Mouse (Mus musculus): ENCODE data around the gene Hist1h1a. TPM values are rescaled to one million over a fixed set of nuclear protein-coding genes. Genes with fewer than 3 reads are reported as not detected.
"Not testable (repeated sequence)": the region's sequence is repeated elsewhere in the genome, so short reads cannot be mapped to it uniquely, and the experiment has no call there.

Hist1h1a gene
- polyA plus RNA-seq (2012; rRNA removed): 1.3 and 1.5 TPM in 2 replicates

DNA sequence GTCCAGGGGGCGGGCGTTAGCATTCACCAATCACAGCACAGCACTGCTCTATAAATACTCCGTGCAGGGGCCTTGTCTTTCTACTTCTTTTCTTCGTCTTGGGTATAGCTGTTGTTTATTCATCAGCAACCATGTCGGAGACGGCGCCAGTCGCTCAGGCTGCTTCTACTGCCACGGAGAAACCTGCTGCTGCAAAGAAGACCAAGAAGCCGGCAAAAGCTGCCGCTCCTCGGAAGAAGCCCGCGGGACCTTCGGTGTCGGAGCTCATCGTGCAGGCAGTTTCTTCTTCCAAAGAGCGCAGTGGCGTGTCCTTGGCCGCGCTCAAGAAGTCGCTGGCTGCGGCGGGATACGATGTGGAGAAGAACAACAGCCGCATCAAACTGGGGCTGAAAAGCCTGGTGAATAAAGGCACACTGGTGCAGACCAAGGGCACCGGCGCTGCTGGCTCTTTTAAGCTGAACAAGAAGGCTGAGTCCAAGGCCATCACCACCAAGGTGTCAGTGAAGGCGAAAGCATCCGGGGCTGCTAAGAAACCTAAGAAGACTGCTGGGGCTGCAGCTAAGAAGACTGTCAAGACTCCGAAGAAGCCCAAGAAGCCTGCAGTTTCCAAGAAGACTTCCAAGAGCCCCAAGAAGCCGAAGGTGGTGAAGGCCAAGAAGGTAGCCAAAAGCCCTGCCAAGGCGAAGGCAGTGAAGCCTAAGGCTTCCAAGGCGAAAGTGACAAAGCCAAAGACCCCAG lies at the start of gene Hist1h1a:
TSS of gene Hist1h1a (plus strand) at position 81 of the 738 bp plus-strand sequence.
- Histone ChIP-seq H3K36me3 (ENCODE audit: control insufficient read depth, insufficient read depth, low read length) (no peaks in the 10 kb centered on the region), H3K4me3 (ENCODE audit: extremely low read depth, insufficient read depth, insufficient read length) (peak within 1 kb of the TSS; percentile 67), H3K27me3 (ENCODE audit: control insufficient read depth, insufficient read depth, low read length) (no peaks in the 10 kb centered on the region), H3K4me1 (ENCODE audit: control insufficient read depth, insufficient read depth, insufficient read length) (no peaks in the 10 kb centered on the region; the same call in 1 of the 2 replicates), H3K27ac (ENCODE audit: insufficient read depth, low read length) (peak within 1 kb of the TSS; percentile 79)
- no peak for TF ChIP-seq CTCF (IDR thresholded peaks at IDR 0.05; ENCODE audit: extremely low read depth, insufficient read depth, insufficient read length, insufficient replicate concordance)
- peak; percentile 66 for TF ChIP-seq POLR2A (IDR thresholded peaks at IDR 0.05; ENCODE audit: low read depth, low read length)
- peak; percentile 80 to 81 for DNase-seq (ENCODE audit: low read depth in 1 of 2, low spot score in 2 of 2)
- 3% methylated on average over 34 of the region's 34 CpGs for WGBS

DNA sequence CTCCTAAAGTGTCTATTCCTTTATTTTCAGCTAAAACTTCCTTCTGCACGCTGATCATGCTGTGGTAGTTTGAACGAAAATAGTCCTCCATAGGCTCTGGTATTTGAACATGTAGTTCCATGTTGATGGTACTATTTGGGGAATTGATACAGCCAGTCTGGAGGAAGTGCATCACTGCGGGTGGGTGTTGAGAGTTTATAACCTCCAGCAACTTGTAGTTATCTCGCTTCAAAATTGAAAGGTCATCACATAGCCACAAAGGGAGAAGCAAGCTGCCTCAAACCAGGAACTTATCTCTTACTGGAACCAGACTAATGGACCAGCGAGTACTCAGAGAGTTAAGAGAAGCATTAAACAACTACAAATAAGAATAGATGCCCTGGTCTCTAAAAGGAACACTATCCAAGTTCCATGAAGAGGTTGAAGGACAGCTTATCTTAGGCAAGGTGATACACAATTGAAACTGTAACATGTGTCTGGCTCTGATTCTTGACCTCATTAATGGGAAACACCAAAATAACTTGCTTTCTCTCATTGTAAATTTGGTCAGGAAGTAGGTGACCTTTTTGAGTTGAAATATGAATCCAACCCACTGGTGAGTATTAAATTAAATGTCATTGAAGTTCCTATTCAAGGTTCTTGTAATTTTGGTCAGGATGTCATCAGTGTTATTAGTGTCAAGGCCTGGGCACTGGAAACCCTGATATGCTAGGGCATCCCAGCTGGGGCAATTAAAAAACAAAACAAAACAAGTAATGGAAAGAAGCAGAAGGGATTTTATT lies 47.0 kb upstream of the Hist1h1a start:
- no peak for DNase-seq (ENCODE audit: low read depth in 1 of 2, low spot score in 2 of 2)
- Histone ChIP-seq H3K4me3 (ENCODE audit: extremely low read depth, insufficient read depth, insufficient read length) (no peak overlapping the region), H3K27me3 (ENCODE audit: control insufficient read depth, insufficient read depth, low read length) (no peaks in the 10 kb centered on the region), H3K4me1 (ENCODE audit: control insufficient read depth, insufficient read depth, insufficient read length) (peaks cover 4% of the 10 kb centered on the region; the same call in 1 of the 2 replicates), H3K27ac (ENCODE audit: insufficient read depth, low read length) (peak overlapping the region; percentile 70; the same call in 1 of the 2 replicates), H3K36me3 (ENCODE audit: control insufficient read depth, insufficient read depth, low read length) (no peaks in the 10 kb centered on the region)
- 58% methylated on average over 5 of the region's 5 CpGs for WGBS
- TF ChIP-seq CTCF (IDR thresholded peaks at IDR 0.05; ENCODE audit: extremely low read depth, insufficient read depth, insufficient read length, insufficient replicate concordance) (no peak), POLR2A (IDR thresholded peaks at IDR 0.05; ENCODE audit: low read depth, low read length) (no peak)

DNA sequence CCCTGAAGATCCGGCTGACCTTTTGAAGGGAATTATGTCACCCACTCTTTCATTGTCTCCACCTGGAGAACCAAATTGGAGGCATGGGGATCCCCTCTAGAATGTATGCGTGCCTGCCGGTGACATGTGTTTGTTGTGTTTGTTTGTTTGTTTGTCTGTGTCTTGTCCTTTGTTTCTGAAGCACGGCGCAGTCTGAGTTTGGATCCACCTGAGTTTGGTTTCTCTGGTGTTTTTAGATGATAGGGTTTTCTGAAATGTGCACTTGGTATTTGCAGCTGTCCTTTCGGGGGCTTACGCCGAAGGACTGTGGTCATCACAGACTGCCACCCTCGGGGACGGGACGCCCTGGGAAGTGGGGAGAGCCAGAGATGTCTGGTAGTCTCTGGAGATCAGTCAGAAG lies 46.3 kb upstream of the Hist1h1a start:
- Histone ChIP-seq H3K36me3 (ENCODE audit: control insufficient read depth, insufficient read depth, low read length) (no peaks in the 10 kb centered on the region), H3K27ac (ENCODE audit: insufficient read depth, low read length) (peak overlapping the region; percentile 70), H3K4me1 (ENCODE audit: control insufficient read depth, insufficient read depth, insufficient read length) (peaks cover 1% of the 10 kb centered on the region; the same call in 1 of the 2 replicates), H3K4me3 (ENCODE audit: extremely low read depth, insufficient read depth, insufficient read length) (no peak overlapping the region), H3K27me3 (ENCODE audit: control insufficient read depth, insufficient read depth, low read length) (no peaks in the 10 kb centered on the region)
- WGBS: 72% methylated on average over 11 of the region's 11 CpGs
- no peak for DNase-seq (ENCODE audit: low read depth in 1 of 2, low spot score in 2 of 2)
- TF ChIP-seq CTCF (IDR thresholded peaks at IDR 0.05; ENCODE audit: extremely low read depth, insufficient read depth, insufficient read length, insufficient replicate concordance): no peak
- TF ChIP-seq POLR2A (IDR thresholded peaks at IDR 0.05; ENCODE audit: low read depth, low read length): no peak

DNA sequence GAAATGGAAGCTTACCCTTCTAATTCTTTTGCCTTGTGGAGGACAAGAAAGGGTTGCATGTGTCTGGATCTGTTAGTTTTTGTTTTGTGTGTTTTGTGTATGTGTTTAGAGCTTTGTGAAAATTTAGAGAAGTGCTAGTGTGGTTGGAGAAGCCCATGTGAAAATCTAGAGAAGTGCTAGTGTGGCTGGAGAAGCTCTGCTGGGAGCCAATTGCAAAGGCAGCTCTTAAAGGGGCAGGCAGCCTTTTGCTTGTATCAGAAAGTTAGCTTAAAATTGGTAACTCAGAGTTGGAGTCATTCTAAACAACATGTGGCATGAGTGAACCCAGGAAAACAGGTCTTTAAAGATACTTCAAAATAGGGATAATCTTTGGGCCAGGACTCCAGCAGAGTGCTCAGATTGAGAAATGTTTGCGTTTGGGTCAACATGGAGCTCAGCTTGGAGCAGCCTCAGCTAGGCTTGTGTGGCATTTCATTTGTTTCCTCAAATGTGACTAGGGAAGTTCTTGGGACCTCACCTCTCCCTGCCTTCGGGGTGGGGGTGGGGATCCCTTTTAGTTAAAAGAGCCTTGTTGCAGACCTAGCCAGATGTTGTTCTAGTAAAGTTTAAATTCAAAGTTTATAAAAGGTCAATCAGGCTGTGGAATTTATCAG lies 45.7 kb upstream of the Hist1h1a start:
- not testable (repeated sequence) for DNase-seq (ENCODE audit: low read depth in 1 of 2, low spot score in 2 of 2); H3K4me1 ChIP-seq (ENCODE audit: control insufficient read depth, insufficient read depth, insufficient read length); H3K4me3 ChIP-seq (ENCODE audit: extremely low read depth, insufficient read depth, insufficient read length); H3K36me3 ChIP-seq (ENCODE audit: control insufficient read depth, insufficient read depth, low read length); H3K27me3 ChIP-seq (ENCODE audit: control insufficient read depth, insufficient read depth, low read length)
- WGBS: 45% methylated on average over 2 of the region's 2 CpGs
- peak overlapping the region; percentile 70 for H3K27ac ChIP-seq (ENCODE audit: insufficient read depth, low read length)

DNA sequence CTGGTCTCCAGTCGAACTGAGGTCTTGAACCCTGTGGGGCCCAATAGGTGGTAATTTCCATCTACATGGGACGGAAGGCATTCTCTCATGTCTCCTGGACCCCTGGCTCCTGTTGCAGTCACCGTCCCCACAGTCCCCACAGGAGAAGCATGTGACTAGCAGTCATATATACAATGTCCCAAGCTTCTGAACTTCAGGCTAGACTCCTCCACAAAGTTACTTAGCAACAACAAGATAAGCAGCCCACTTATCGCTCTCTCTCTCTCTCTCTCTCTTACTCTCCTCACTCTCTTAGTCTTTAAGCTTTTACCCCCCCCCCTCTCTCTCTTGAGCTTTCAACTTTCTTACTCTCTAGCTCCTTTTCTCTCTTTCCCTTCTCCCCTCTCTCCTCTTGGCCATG lies 39.2 kb upstream of the Hist1h1a start:
- H3K27me3 ChIP-seq (ENCODE audit: control insufficient read depth, insufficient read depth, low read length): no peaks in the 10 kb centered on the region
- no peaks in the 10 kb centered on the region; the same call in 1 of the 2 replicates for H3K4me1 ChIP-seq (ENCODE audit: control insufficient read depth, insufficient read depth, insufficient read length)
- H3K4me3 ChIP-seq (ENCODE audit: extremely low read depth, insufficient read depth, insufficient read length): no peak overlapping the region
- WGBS: 87% methylated on average over 4 of the region's 4 CpGs
- TF ChIP-seq POLR2A (IDR thresholded peaks at IDR 0.05; ENCODE audit: low read depth, low read length) (no peak), CTCF (IDR thresholded peaks at IDR 0.05; ENCODE audit: extremely low read depth, insufficient read depth, insufficient read length, insufficient replicate concordance) (no peak)
- no peak for DNase-seq (ENCODE audit: low read depth in 1 of 2, low spot score in 2 of 2)
- H3K27ac ChIP-seq (ENCODE audit: insufficient read depth, low read length): no peak overlapping the region
- no peaks in the 10 kb centered on the region for H3K36me3 ChIP-seq (ENCODE audit: control insufficient read depth, insufficient read depth, low read length)

DNA sequence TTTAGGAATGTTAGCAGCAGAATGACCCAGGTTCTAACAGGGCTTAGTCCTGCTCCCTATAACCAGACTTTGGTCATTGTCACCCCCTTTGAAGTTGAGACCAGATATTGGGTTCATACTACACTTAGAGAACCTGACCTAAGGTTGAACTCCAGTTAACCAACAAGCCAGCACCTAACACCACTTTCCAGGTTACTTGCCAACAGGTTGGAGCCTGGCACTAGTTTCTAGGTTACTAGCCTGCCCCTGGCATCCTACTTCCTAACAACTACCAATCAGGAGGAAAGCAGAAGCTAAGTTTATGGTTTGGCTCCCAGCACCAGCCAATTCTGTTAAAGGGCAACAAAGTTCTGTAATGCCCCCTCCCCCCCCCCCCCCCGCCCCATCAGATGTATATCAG lies 38.3 kb upstream of the Hist1h1a start:
- WGBS: 56% methylated on average over 1 of the region's 1 CpGs

More for the DNA sequence above, 38.3 kb upstream of the Hist1h1a start:
- Histone ChIP-seq H3K4me3 (ENCODE audit: extremely low read depth, insufficient read depth, insufficient read length) (no peak overlapping the region), H3K27ac (ENCODE audit: insufficient read depth, low read length) (no peak overlapping the region), H3K4me1 (ENCODE audit: control insufficient read depth, insufficient read depth, insufficient read length) (no peaks in the 10 kb centered on the region; the same call in 1 of the 2 replicates), H3K27me3 (ENCODE audit: control insufficient read depth, insufficient read depth, low read length) (no peaks in the 10 kb centered on the region), H3K36me3 (ENCODE audit: control insufficient read depth, insufficient read depth, low read length) (no peaks in the 10 kb centered on the region)
- DNase-seq (ENCODE audit: low read depth in 1 of 2, low spot score in 2 of 2): no peak
- no peak for TF ChIP-seq POLR2A (IDR thresholded peaks at IDR 0.05; ENCODE audit: low read depth, low read length)
